Mouse (Mus musculus) liver, embryonic 12.5 days (tissue): ENCODE data around the gene Tubb5. TPM values are rescaled to one million over a fixed set of nuclear protein-coding genes. Genes with fewer than 3 reads are reported as not detected.

Experiments used
- ATAC-seq: fragments of 200-750 bp; cut with Nextera tagmentation; 2 replicates; pipeline ENCODE4 v1.8.0; 2017; ENCODE audit warnings: moderate number of reproducible peaks, mild to moderate bottlenecking, moderate library complexity
- H3K27ac ChIP-seq: fragments of 300-500 bp; sonication (generic); 2 replicates; pipeline ENCODE4 v1.5.1; 2016; ENCODE audit warnings: mild to moderate bottlenecking
- H3K27me3 ChIP-seq: fragments of 300-500 bp; sonication (generic); replicated peaks from 2 replicates; pipeline ENCODE4 v1.6.1; 2016; ENCODE audit warnings: mild to moderate bottlenecking, moderate library complexity
- H3K36me3 ChIP-seq: fragments of 300-500 bp; sonication (generic); 2 replicates; pipeline ENCODE4 v1.6.1; 2016; ENCODE audit warnings: mild to moderate bottlenecking, moderate library complexity
- H3K4me1 ChIP-seq: fragments of 300-500 bp; sonication (generic); 2 replicates; pipeline ENCODE4 v1.6.1; 2016
- H3K4me2 ChIP-seq: fragments of 300-500 bp; sonication (generic); 2 replicates; pipeline ENCODE4 v1.6.1; 2016; ENCODE audit warnings: mild to moderate bottlenecking, moderate library complexity
- H3K4me3 ChIP-seq: fragments of 300-500 bp; sonication (generic); 2 replicates; pipeline ENCODE4 v1.5.1; 2016; ENCODE audit warnings: mild to moderate bottlenecking, moderate library complexity
- H3K9ac ChIP-seq: fragments of 300-500 bp; sonication (generic); 2 replicates; pipeline ENCODE4 v1.6.1; 2016; ENCODE audit warnings: mild to moderate bottlenecking, moderate library complexity
- H3K9me3 ChIP-seq: fragments of 300-500 bp; sonication (generic); replicated peaks from 2 replicates; pipeline ENCODE4 v1.6.1; 2016; ENCODE audit warnings: mild to moderate bottlenecking, moderate library complexity
- WGBS: fragments of 180-500 bp; shearing (Covaris S2); methylation state at CpG from one replicate; pipeline ENCODE4 v1.1.7; 2016; ENCODE audit not compliant: insufficient replicate concordance; 5-methylcytosine and 5-hydroxymethylcytosine counted together
- polyA plus RNA-seq: library from polyadenylated mRNA; unstranded; fragments of >200 nt; fragmentation: Nextera tagmentation; extraction: Ambion mirVana; gene quantifications from 2 replicates; pipeline ENCODE4 v1.2.1, GENCODE M21; 2016

Gene Tubb5
- polyA plus RNA-seq, 1 experiment from 2014 or later, result 600 TPM

DNA sequence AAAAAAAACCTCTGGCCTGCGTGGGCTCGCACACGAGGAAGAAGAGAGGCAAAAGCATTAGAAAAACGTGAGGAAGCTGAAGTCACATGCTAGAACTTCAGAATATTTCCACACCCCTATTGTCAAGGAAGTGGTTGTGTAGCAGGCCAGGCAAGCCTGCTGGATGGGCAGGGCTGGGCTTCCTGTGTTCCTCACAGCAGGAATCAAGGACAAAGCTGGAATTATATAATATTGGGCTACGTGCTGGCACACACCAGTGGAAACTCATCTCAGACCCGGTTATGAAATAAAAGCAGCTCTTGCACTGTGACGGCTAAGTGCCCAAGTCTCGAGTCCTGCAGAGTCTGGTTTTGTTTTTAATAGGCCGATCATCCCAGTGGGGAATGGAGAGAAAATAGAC is 30.0 kb downstream of the Tubb5 start:
- Histone ChIP-seq H3K4me3 (no peak overlapping the region), H3K27ac (no peak overlapping the region), H3K27me3 (no peaks in the 10 kb centered on the region)

GRCm38 (mm10) chr17:35803858-35804399 is 34.2 kb downstream of the Tubb5 start:
- Histone ChIP-seq H3K4me2 (no peak overlapping the region), H3K4me1 (no peaks in the 10 kb centered on the region), H3K9me3 (no peaks in the 10 kb centered on the region), H3K4me3 (no peak overlapping the region), H3K36me3 (no peaks in the 10 kb centered on the region), H3K27me3 (no peaks in the 10 kb centered on the region), H3K9ac (no peak overlapping the region), H3K27ac (no peak overlapping the region)
- no peak for ATAC-seq
- WGBS, result 60% methylated on average over 4 of the region's 4 CpGs

More for the DNA sequence above, 30.0 kb downstream of the Tubb5 start:
- H3K36me3 ChIP-seq, result no peaks in the 10 kb centered on the region
- no peaks in the 10 kb centered on the region for H3K9me3 ChIP-seq
- H3K9ac ChIP-seq, result no peak overlapping the region
- no peak for ATAC-seq
- H3K4me1 ChIP-seq, result 0 out of 2 replicates have a peak, but pooled peaks cover 9% of the 10 kb centered on the region
- H3K4me2 ChIP-seq, result no peak overlapping the region
- WGBS, result 60% methylated on average over 9 of the region's 9 CpGs

- no peak overlapping the region for H3K27ac ChIP-seq
- no peak overlapping the region for H3K9ac ChIP-seq
- H3K4me2 ChIP-seq, result no peak overlapping the region
- no peaks in the 10 kb centered on the region for H3K27me3 ChIP-seq
- no peak overlapping the region for H3K4me3 ChIP-seq
- no peak for ATAC-seq
- no peaks in the 10 kb centered on the region for H3K36me3 ChIP-seq
- no peaks in the 10 kb centered on the region for H3K4me1 ChIP-seq
- WGBS, result 60% methylated on average over 6 of the region's 6 CpGs
- no peaks in the 10 kb centered on the region for H3K9me3 ChIP-seq
Observed at GRCm38 (mm10) chr17:35803020-35803419, 35.1 kb downstream of the Tubb5 start.

GRCm38 (mm10) chr17:35800905-35801304 is 37.2 kb downstream of the Tubb5 start:
- WGBS, result 76% methylated on average over 2 of the region's 2 CpGs
- H3K9ac ChIP-seq, result no peak overlapping the region
- no peak overlapping the region for H3K4me2 ChIP-seq
- ATAC-seq, result no peak
- no peak overlapping the region for H3K27ac ChIP-seq
- H3K9me3 ChIP-seq, result no peaks in the 10 kb centered on the region
- H3K4me3 ChIP-seq, result no peak overlapping the region
- H3K27me3 ChIP-seq, result no peaks in the 10 kb centered on the region
- H3K4me1 ChIP-seq, result peaks cover 13% of the 10 kb centered on the region
- H3K36me3 ChIP-seq, result no peaks in the 10 kb centered on the region

GRCm38 (mm10) chr17:35796835-35797234 is 41.3 kb downstream of the Tubb5 start:
- H3K27ac ChIP-seq, result no peak overlapping the region
- H3K9me3 ChIP-seq, result no peaks in the 10 kb centered on the region
- H3K27me3 ChIP-seq, result no peaks in the 10 kb centered on the region
- H3K4me1 ChIP-seq, result peaks cover 28% of the 10 kb centered on the region
- H3K4me3 ChIP-seq, result no peak overlapping the region
- no peak overlapping the region for H3K4me2 ChIP-seq
- no peak for ATAC-seq
- 20% methylated on average over 5 of the region's 5 CpGs for WGBS
- no peaks in the 10 kb centered on the region for H3K36me3 ChIP-seq
- H3K9ac ChIP-seq, result no peak overlapping the region

DNA sequence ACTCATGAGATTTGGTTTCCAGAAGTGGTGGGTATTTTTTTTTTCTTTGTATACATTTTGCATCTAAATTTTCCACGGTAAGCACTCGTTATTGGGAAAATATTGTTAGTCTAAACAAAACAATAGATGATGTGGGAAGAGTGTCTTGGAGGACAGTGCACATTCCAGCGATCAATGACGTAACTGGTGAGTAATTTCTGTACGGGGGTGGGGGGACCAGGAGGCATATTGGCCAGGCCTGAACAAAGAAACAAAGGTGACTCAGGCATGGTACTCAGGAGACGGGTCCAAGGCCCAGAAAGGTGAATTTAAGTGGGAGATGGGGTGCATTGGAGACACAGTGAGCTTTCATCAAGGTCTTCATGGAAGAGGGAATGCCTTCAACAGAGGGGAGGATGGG is 42.5 kb downstream of the Tubb5 start:
- no peak overlapping the region for H3K4me3 ChIP-seq
- WGBS, result 74% methylated on average over 6 of the region's 6 CpGs
- H3K9me3 ChIP-seq, result no peaks in the 10 kb centered on the region
- no peaks in the 10 kb centered on the region for H3K36me3 ChIP-seq
- no peak overlapping the region for H3K9ac ChIP-seq
- no peaks in the 10 kb centered on the region for H3K27me3 ChIP-seq
- peak overlapping the region; percentile 30; the same call in 1 of the 2 replicates for H3K27ac ChIP-seq
- H3K4me1 ChIP-seq, result peaks cover 28% of the 10 kb centered on the region
- H3K4me2 ChIP-seq, result no peak overlapping the region
- ATAC-seq, result no peak

DNA sequence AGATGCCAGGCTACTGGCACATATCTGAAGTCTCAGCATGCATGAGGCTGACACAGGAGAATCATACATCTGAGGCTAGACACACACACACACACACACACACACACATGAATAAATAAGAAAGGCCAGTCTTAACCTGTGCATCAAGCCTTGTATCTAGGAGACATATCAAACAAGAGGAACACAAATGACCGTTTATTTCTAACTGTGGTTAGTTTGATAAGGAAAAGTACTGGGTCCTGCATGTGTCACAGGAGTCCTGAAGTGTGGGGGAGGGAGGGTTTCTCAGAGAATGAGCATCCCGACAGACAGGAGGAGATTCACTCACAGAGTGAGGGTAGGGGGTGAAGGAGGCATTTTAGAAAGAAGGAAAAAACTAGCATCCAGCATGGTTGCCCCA is 43.0 kb downstream of the Tubb5 start:
- Histone ChIP-seq H3K27ac (peak overlapping the region; percentile 41; the same call in 1 of the 2 replicates), H3K9ac (no peak overlapping the region), H3K4me2 (0 out of 2 replicates have a peak overlapping the region, but pooled peaks have one; percentile 8), H3K36me3 (no peaks in the 10 kb centered on the region), H3K9me3 (no peaks in the 10 kb centered on the region), H3K27me3 (no peaks in the 10 kb centered on the region), H3K4me3 (no peak overlapping the region), H3K4me1 (peaks cover 28% of the 10 kb centered on the region)
- peak; percentile 54 for ATAC-seq
- 9% methylated on average over 2 of the region's 2 CpGs for WGBS

DNA sequence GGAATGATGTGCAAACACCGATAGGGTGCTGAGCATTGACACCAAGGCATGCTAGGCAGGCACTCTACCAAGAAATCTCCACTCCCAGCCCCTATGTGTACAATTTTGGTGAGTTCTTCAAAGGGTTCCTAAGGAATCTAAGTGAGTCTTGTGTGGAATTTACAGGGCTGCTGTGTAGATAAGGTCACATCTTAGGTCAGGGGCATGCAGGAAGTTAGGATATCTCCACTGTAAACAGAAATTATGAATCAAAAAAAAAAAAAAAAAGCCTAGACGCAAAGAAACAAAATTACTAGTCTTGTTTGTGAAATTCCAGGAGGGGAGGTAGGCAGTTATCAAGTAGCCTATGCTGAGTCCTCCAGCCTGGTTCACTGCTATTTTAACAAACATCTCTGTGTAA is 45.3 kb downstream of the Tubb5 start:
- no peak for ATAC-seq
- WGBS, result 55% methylated on average over 2 of the region's 2 CpGs
- Histone ChIP-seq H3K27me3 (no peaks in the 10 kb centered on the region), H3K4me2 (no peak overlapping the region), H3K4me1 (peaks cover 28% of the 10 kb centered on the region), H3K27ac (no peak overlapping the region), H3K9me3 (no peaks in the 10 kb centered on the region), H3K36me3 (no peaks in the 10 kb centered on the region), H3K9ac (no peak overlapping the region), H3K4me3 (no peak overlapping the region)

GRCm38 (mm10) chr17:35790933-35791332 is 47.2 kb downstream of the Tubb5 start:
- no peak overlapping the region for H3K27ac ChIP-seq
- whole genome bisulfite sequencing, result 72% methylated on average over 4 of the region's 4 CpGs
- no peak overlapping the region for H3K4me2 ChIP-seq
- ATAC-seq, result no peak
- H3K9me3 ChIP-seq, result no peaks in the 10 kb centered on the region
- no peaks in the 10 kb centered on the region for H3K27me3 ChIP-seq
- no peak overlapping the region for H3K4me3 ChIP-seq
- H3K9ac ChIP-seq, result no peak overlapping the region
- H3K4me1 ChIP-seq, result peaks cover 16% of the 10 kb centered on the region
- no peaks in the 10 kb centered on the region for H3K36me3 ChIP-seq

DNA sequence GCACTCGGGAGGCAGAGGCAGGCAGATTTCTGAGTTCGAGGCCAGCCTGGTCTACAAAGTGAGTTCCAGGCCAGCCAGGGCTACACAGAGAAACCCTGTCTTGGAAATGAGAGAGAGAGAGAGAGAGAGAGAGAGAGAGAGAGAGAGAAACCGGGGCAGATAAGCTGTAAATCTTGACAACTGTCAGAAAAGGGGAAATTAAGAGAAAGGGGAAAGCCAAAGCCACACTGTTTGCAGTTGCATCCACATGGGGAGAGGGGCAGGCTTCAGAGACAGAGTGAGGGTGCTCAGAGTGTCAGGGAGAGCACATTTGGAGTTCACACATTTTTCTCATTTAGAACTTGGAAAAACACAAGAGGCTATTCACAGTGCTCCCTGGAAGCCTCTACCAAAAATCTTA is 50.1 kb downstream of the Tubb5 start:
- no peaks in the 10 kb centered on the region for H3K27me3 ChIP-seq
- no peaks in the 10 kb centered on the region for H3K36me3 ChIP-seq
- no peak overlapping the region for H3K27ac ChIP-seq
- no peak overlapping the region for H3K4me2 ChIP-seq
- peaks cover 19% of the 10 kb centered on the region for H3K4me1 ChIP-seq
- no peak overlapping the region for H3K4me3 ChIP-seq
- no peak overlapping the region for H3K9ac ChIP-seq
- no peaks in the 10 kb centered on the region for H3K9me3 ChIP-seq
- no peak for ATAC-seq
- 40% methylated on average over 3 of the region's 3 CpGs for WGBS

GRCm38 (mm10) chr17:35787493-35787892 is 50.6 kb downstream of the Tubb5 start:
- Histone ChIP-seq H3K4me3 (no peak overlapping the region), H3K27me3 (no peaks in the 10 kb centered on the region), H3K4me2 (no peak overlapping the region), H3K4me1 (peaks cover 19% of the 10 kb centered on the region), H3K9me3 (no peaks in the 10 kb centered on the region), H3K27ac (no peak overlapping the region), H3K36me3 (no peaks in the 10 kb centered on the region), H3K9ac (no peak overlapping the region)
- ATAC-seq, result no peak

DNA sequence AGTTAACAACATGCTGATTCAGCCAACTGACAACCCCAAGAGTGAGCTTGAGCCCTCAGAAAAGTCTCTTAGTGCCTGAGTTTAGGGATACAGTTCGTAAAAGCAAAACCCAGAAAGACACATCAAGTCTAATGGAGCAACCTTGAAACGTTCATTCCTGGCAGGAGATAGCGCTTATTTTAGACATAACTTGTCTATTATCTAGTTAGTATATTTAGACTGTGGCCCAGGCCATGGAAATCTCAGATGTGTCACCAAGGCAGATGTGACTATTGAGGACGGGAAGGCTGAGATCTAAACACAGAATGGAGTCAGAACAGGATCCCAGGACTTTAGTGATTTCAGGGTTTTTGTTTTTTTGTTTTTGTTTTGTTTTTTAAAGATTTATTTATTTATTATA is 53.0 kb downstream of the Tubb5 start:
- Histone ChIP-seq H3K9ac (no peak overlapping the region), H3K4me3 (no peak overlapping the region), H3K4me1 (peaks cover 26% of the 10 kb centered on the region), H3K27ac (no peak overlapping the region), H3K36me3 (no peaks in the 10 kb centered on the region), H3K4me2 (no peak overlapping the region), H3K9me3 (no peaks in the 10 kb centered on the region), H3K27me3 (no peaks in the 10 kb centered on the region)
- 52% methylated on average over 4 of the region's 4 CpGs for WGBS
- no peak for ATAC-seq

DNA sequence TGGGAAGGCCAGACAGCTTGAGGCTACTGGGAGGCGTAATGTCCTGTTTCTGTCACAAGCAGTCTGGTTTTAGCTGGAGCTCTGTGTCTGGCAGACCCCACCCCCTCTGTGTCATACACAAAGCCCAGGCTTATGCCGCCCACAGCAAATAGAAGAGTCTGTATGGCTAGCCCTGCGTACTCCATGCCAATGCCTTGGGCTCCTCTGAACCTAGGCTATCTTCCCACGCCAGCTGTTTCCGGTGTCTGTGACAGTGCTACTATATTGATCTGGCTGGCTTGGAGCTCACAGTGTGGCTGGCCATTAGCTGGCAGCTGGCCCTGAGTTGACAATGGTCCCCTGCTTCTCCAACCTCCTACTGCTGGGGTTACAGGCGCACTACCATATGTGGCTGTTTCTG is 54.2 kb downstream of the Tubb5 start:
- ATAC-seq, result peak; percentile 73

More for the DNA sequence above, 54.2 kb downstream of the Tubb5 start:
- H3K4me3 ChIP-seq, result no peak overlapping the region
- peak overlapping the region; percentile 48; the same call in 1 of the 2 replicates for H3K27ac ChIP-seq
- WGBS, result 51% methylated on average over 6 of the region's 6 CpGs
- H3K9me3 ChIP-seq, result no peaks in the 10 kb centered on the region
- peak overlapping the region; percentile 29; the same call in 1 of the 2 replicates for H3K9ac ChIP-seq
- no peaks in the 10 kb centered on the region for H3K36me3 ChIP-seq
- no peaks in the 10 kb centered on the region for H3K27me3 ChIP-seq
- H3K4me1 ChIP-seq, result peaks cover 37% of the 10 kb centered on the region
- H3K4me2 ChIP-seq, result no peak overlapping the region
